Mouse (Mus musculus) liver, postnatal 0 days (tissue): ENCODE results near the gene Ralgapa2.

Experiments used
- CTCF ChIP-seq: sonication (generic); IDR thresholded peaks from 2 replicates; pipeline ENCODE4 v1.5.1; 2016; ENCODE audit warnings: antibody characterized with exemption, low read depth
- EP300 ChIP-seq: IDR thresholded peaks from 2 replicates; pipeline ENCODE4 v1.6.1; 2016; ENCODE audit warnings: antibody characterized with exemption, low read depth, mild to moderate bottlenecking

- TF ChIP-seq CTCF (no peak), EP300 (no peak)
Measured at GRCm38 (mm10) chr2:146468016-146468415, 44.1 kb downstream of the Ralgapa2 start.
